Mouse (Mus musculus) lung, postnatal 25 days (tissue): ENCODE measurements at regions not wholly inside any gene's neighbourhood (a gene's known extent, or its start where the extent isn't known, plus 50 kb on each side); places are given as distances from the start of the nearest gene placed in this dataset.

Experiments
- DNase-seq: peaks from one replicate; pipeline ENCODE4 v3.0.0; 2022; ENCODE audit warnings: low spot score

- no peak for DNase-seq
These were observed 242.7 kb downstream of the Tshz3 start for GRCm38 (mm10) chr7:36940611-36941010.

GRCm38 (mm10) chr7:36945024-36945815 is 247.3 kb downstream of the Tshz3 start:
- DNase-seq, result no peak

GRCm38 (mm10) chr7:36949511-36949910 is 251.6 kb downstream of the Tshz3 start:
- no peak for DNase-seq

- DNase-seq, result no peak
These were observed 257.5 kb downstream of the Tshz3 start for GRCm38 (mm10) chr7:36955376-36955775.

GRCm38 (mm10) chr7:36958255-36958654 is 260.3 kb downstream of the Tshz3 start:
- DNase-seq, result no peak

GRCm38 (mm10) chr7:36971772-36972171 is 273.9 kb downstream of the Tshz3 start:
- no peak for DNase-seq

- DNase-seq, result no peak
These were observed 275.9 kb downstream of the Tshz3 start for GRCm38 (mm10) chr7:36973654-36974320.

- peak; percentile 4 for DNase-seq
These were observed 276.7 kb downstream of the Tshz3 start for GRCm38 (mm10) chr7:36974573-36974972.

GRCm38 (mm10) chr7:36975475-36975874 is 277.6 kb downstream of the Tshz3 start:
- DNase-seq, result no peak

GRCm38 (mm10) chr7:36977819-36978218 is 279.9 kb downstream of the Tshz3 start:
- DNase-seq, result no peak

- no peak for DNase-seq
These were observed 291.5 kb downstream of the Tshz3 start for GRCm38 (mm10) chr7:36989380-36989779.

- no peak for DNase-seq
These were observed 306.7 kb downstream of the Tshz3 start for GRCm38 (mm10) chr7:37004601-37005000.

GRCm38 (mm10) chr7:37005701-37006100 is 307.8 kb downstream of the Tshz3 start:
- no peak for DNase-seq

GRCm38 (mm10) chr7:37006921-37007320 is 309.0 kb downstream of the Tshz3 start:
- no peak for DNase-seq

- DNase-seq, result peak; percentile 27
These were observed 313.3 kb downstream of the Tshz3 start for GRCm38 (mm10) chr7:37011180-37011754.

- no peak for DNase-seq
These were observed 322.2 kb downstream of the Tshz3 start for GRCm38 (mm10) chr7:37020078-37020477.

GRCm38 (mm10) chr7:37024501-37025025 is 326.6 kb downstream of the Tshz3 start:
- DNase-seq, result no peak

- no peak for DNase-seq
These were observed 366.9 kb downstream of the Tshz3 start for GRCm38 (mm10) chr7:37064582-37065458.

- no peak for DNase-seq
These were observed 379.8 kb downstream of the Tshz3 start for GRCm38 (mm10) chr7:37077698-37078097.

GRCm38 (mm10) chr7:37078140-37078539 is 380.2 kb downstream of the Tshz3 start:
- DNase-seq, result no peak

GRCm38 (mm10) chr7:37089726-37090125 is 391.8 kb downstream of the Tshz3 start:
- no peak for DNase-seq

- DNase-seq, result no peak
These were observed 394.7 kb downstream of the Tshz3 start for GRCm38 (mm10) chr7:37092572-37092971.
